Mouse (Mus musculus) heart, embryonic 16.5 days (tissue): Measurements from ENCODE around the gene Pde8b. TPM values are rescaled to one million over a fixed set of nuclear protein-coding genes. Genes with fewer than 3 reads are reported as not detected.

ENCODE experiments used
- ATAC-seq: fragments of 200-750 bp; cut with Nextera tagmentation; replicated peaks from 2 replicates; pipeline ENCODE4 v1.8.0; 2017; ENCODE audit warnings: moderate number of reproducible peaks; ENCODE audit not compliant: insufficient read depth, low FRiP score; ENCODE audit errors: extremely low read depth
- H3K27ac ChIP-seq: fragments of 300-500 bp; sonication (generic); 2 replicates; pipeline ENCODE4 v1.5.1; 2014; ENCODE audit warnings: mild to moderate bottlenecking, low read length, control low read depth, moderate library complexity
- H3K27me3 ChIP-seq: fragments of 300-500 bp; sonication (generic); 2 replicates; pipeline ENCODE4 v1.6.1; 2014; ENCODE audit warnings: low read length, mixed read lengths; ENCODE audit not compliant: control insufficient read depth, insufficient read depth
- H3K36me3 ChIP-seq: fragments of 300-500 bp; sonication (generic); 2 replicates; pipeline ENCODE4 v1.6.1; 2014; ENCODE audit not compliant: control insufficient read depth, insufficient read depth
- H3K4me1 ChIP-seq: fragments of 300-500 bp; sonication (generic); 2 replicates; pipeline ENCODE4 v1.6.1; 2014; ENCODE audit warnings: low read length, mixed read lengths; ENCODE audit not compliant: control insufficient read depth, insufficient read depth
- H3K4me2 ChIP-seq: fragments of 300-500 bp; sonication (generic); 2 replicates; pipeline ENCODE4 v1.6.1; 2014; ENCODE audit warnings: low read depth, mild to moderate bottlenecking, control low read depth, low read length
- H3K4me3 ChIP-seq: fragments of 300-500 bp; sonication (generic); 2 replicates; pipeline ENCODE4 v1.5.1; 2014; ENCODE audit warnings: mild to moderate bottlenecking, control low read depth, low read length
- H3K9ac ChIP-seq: fragments of 300-500 bp; sonication (generic); 2 replicates; pipeline ENCODE4 v1.6.1; 2014; ENCODE audit warnings: low read length, control low read depth
- H3K9me3 ChIP-seq: fragments of 300-500 bp; sonication (generic); replicated peaks from 2 replicates; pipeline ENCODE4 v1.6.1; 2016; ENCODE audit warnings: low read length; ENCODE audit not compliant: control insufficient read depth
- WGBS: fragments of 180-500 bp; shearing (Covaris S2); extraction: QIAGEN DNeasy Blood & Tissue Kit; methylation state at CpG from one replicate; pipeline ENCODE4 v1.1.7; 2014; 5-methylcytosine and 5-hydroxymethylcytosine counted together
- polyA plus RNA-seq: library from polyadenylated mRNA; unstranded; fragments of >200 nt; fragmentation: Nextera tagmentation; extraction: Ambion mirVana; gene quantifications from 2 replicates; pipeline ENCODE4 v1.2.1, GENCODE M21; 2015

Pde8b gene
- polyA plus RNA-seq = 0.56 and 1.1 TPM in 2 replicates

GRCm38 (mm10) chr13:95249511-95250456 is at the start of gene Pde8b:
Gene Pde8b, minus strand, starts transcription at chr13:95250336.
- no peak for ATAC-seq
- Histone ChIP-seq H3K4me1 (peaks cover 4% of the 10 kb centered on the region; the same call in 1 of the 2 replicates), H3K27me3 (peaks cover 17% of the 10 kb centered on the region), H3K27ac (no peak within 1 kb of the TSS), H3K4me2 (peak within 1 kb of the TSS; percentile 65), H3K9me3 (no peaks in the 10 kb centered on the region), H3K36me3 (no peaks in the 10 kb centered on the region), H3K9ac (no peak within 1 kb of the TSS), H3K4me3 (peak within 1 kb of the TSS; percentile 28)
- 5% methylated on average over 36 of the region's 37 CpGs for WGBS

GRCm38 (mm10) chr13:95291983-95292382 is 41.8 kb upstream of the Pde8b start:
- ATAC-seq = no peak
- Histone ChIP-seq H3K36me3 (no peaks in the 10 kb centered on the region), H3K27me3 (no peaks in the 10 kb centered on the region), H3K27ac (no peak overlapping the region), H3K9me3 (no peaks in the 10 kb centered on the region), H3K4me2 (no peak overlapping the region), H3K4me3 (no peak overlapping the region), H3K4me1 (no peaks in the 10 kb centered on the region), H3K9ac (no peak overlapping the region)
- WGBS = 85% methylated on average over 4 of the region's 4 CpGs

GRCm38 (mm10) chr13:95288027-95288426 is 37.9 kb upstream of the Pde8b start:
- Histone ChIP-seq H3K4me2 (no peak overlapping the region), H3K4me1 (no peaks in the 10 kb centered on the region), H3K27ac (no peak overlapping the region), H3K9me3 (no peaks in the 10 kb centered on the region), H3K27me3 (no peaks in the 10 kb centered on the region), H3K4me3 (no peak overlapping the region), H3K9ac (no peak overlapping the region), H3K36me3 (no peaks in the 10 kb centered on the region)
- no peak for ATAC-seq
- 67% methylated on average over 7 of the region's 7 CpGs for WGBS

GRCm38 (mm10) chr13:95286989-95287388 is 36.9 kb upstream of the Pde8b start:
- WGBS = 3% methylated on average over 7 of the region's 7 CpGs
- Histone ChIP-seq H3K9ac (no peak overlapping the region), H3K9me3 (no peaks in the 10 kb centered on the region), H3K4me1 (no peaks in the 10 kb centered on the region), H3K4me2 (no peak overlapping the region), H3K27ac (no peak overlapping the region), H3K27me3 (no peaks in the 10 kb centered on the region), H3K36me3 (no peaks in the 10 kb centered on the region), H3K4me3 (no peak overlapping the region)
- ATAC-seq = no peak

GRCm38 (mm10) chr13:95281740-95282673 is 31.9 kb upstream of the Pde8b start:
- H3K9ac ChIP-seq = no peak overlapping the region

GRCm38 (mm10) chr13:95278426-95279025 is 28.4 kb upstream of the Pde8b start:
- H3K9me3 ChIP-seq = no peaks in the 10 kb centered on the region
- no peak overlapping the region for H3K4me3 ChIP-seq
- no peak overlapping the region for H3K4me2 ChIP-seq
- H3K27ac ChIP-seq = no peak overlapping the region
- 70% methylated on average over 4 of the region's 4 CpGs for WGBS
- no peak overlapping the region for H3K9ac ChIP-seq
- no peaks in the 10 kb centered on the region for H3K36me3 ChIP-seq
- no peaks in the 10 kb centered on the region for H3K4me1 ChIP-seq
- ATAC-seq = no peak
- no peaks in the 10 kb centered on the region for H3K27me3 ChIP-seq

More at GRCm38 (mm10) chr13:95281740-95282673, 31.9 kb upstream of the Pde8b start:
- H3K4me3 ChIP-seq = no peak overlapping the region
- H3K36me3 ChIP-seq = no peaks in the 10 kb centered on the region
- WGBS = 49% methylated on average over 6 of the region's 7 CpGs
- no peak for ATAC-seq
- no peak overlapping the region for H3K27ac ChIP-seq
- H3K9me3 ChIP-seq = no peaks in the 10 kb centered on the region
- H3K4me1 ChIP-seq = no peaks in the 10 kb centered on the region
- H3K27me3 ChIP-seq = no peaks in the 10 kb centered on the region
- no peak overlapping the region for H3K4me2 ChIP-seq

- 64% methylated on average over 5 of the region's 5 CpGs for WGBS
- no peak for ATAC-seq
Measured at GRCm38 (mm10) chr13:95264691-95265090, 14.6 kb upstream of the Pde8b start.

GRCm38 (mm10) chr13:95260886-95261789 is 11.0 kb upstream of the Pde8b start:
- H3K4me1 ChIP-seq = no peaks in the 10 kb centered on the region; the same call in 1 of the 2 replicates
- no peak overlapping the region for H3K4me2 ChIP-seq
- no peaks in the 10 kb centered on the region for H3K9me3 ChIP-seq
- no peak overlapping the region for H3K9ac ChIP-seq
- no peak overlapping the region for H3K4me3 ChIP-seq
- H3K27me3 ChIP-seq = no peaks in the 10 kb centered on the region
- WGBS = 49% methylated on average over 9 of the region's 9 CpGs
- H3K27ac ChIP-seq = no peak overlapping the region
- ATAC-seq = no peak
- no peaks in the 10 kb centered on the region for H3K36me3 ChIP-seq

More at GRCm38 (mm10) chr13:95264691-95265090, 14.6 kb upstream of the Pde8b start:
- Histone ChIP-seq H3K27ac (no peak overlapping the region), H3K36me3 (no peaks in the 10 kb centered on the region), H3K4me3 (no peak overlapping the region), H3K4me2 (no peak overlapping the region), H3K9ac (no peak overlapping the region), H3K4me1 (no peaks in the 10 kb centered on the region; the same call in 1 of the 2 replicates), H3K9me3 (no peaks in the 10 kb centered on the region), H3K27me3 (no peaks in the 10 kb centered on the region)
